Mouse (Mus musculus) adrenal gland, postnatal 25 days (tissue): ENCODE results near the gene Trim5. TPM values are rescaled to one million over a fixed set of nuclear protein-coding genes. Genes with fewer than 3 reads are reported as not detected.

Source experiments
- total RNA-seq: library from RNA; stranded (reverse); gene quantifications from 2 replicates; pipeline ENCODE4 v1.2.3, GENCODE M21; 2021

Gene Trim5
- total RNA-seq, 1 experiment from 2014 or later = 7.3 TPM

Other genes starting within 250 kb of the Trim5 start
- gene Olfr642, start 235.4 kb downstream of the Trim5 start, total RNA-seq = not detected in 2 replicates
- gene 4930516K23Rik, start 226.6 kb downstream of the Trim5 start, total RNA-seq = not detected in 2 replicates
- not detected in 2 replicates for gene Olfr644, start 216.2 kb downstream of the Trim5 start, total RNA-seq
- not detected in 2 replicates for gene Olfr645, start 202.6 kb downstream of the Trim5 start, total RNA-seq
- not detected in 2 replicates for gene Olfr646, start 183.2 kb downstream of the Trim5 start, total RNA-seq
- gene Ubqln5, start 158.3 kb downstream of the Trim5 start, total RNA-seq = not detected in 2 replicates
- gene Olfr643, start 150.7 kb downstream of the Trim5 start, total RNA-seq = not detected in 2 replicates
- gene Ubqln3, start 144.8 kb downstream of the Trim5 start, total RNA-seq = not detected in 2 replicates
- gene Ubqlnl, start 137.5 kb downstream of the Trim5 start, total RNA-seq = not detected in 2 replicates
- not detected in 2 replicates for gene Olfm5, start 123.3 kb downstream of the Trim5 start, total RNA-seq
- not detected in 2 replicates for gene Olfr648, start 104.7 kb downstream of the Trim5 start, total RNA-seq
- gene Olfr649, start 92.1 kb downstream of the Trim5 start, total RNA-seq = not detected in 2 replicates
- 0.48 and 1.2 TPM in 2 replicates for gene Trim6, start 69.3 kb downstream of the Trim5 start, total RNA-seq
- gene Trim34a, start 43.6 kb downstream of the Trim5 start, total RNA-seq = 7.7 and 12.1 TPM in 2 replicates
- 15.5 and 24.4 TPM in 2 replicates for gene Trim12a, start 27.4 kb upstream of the Trim5 start, total RNA-seq
- gene Trim34b, start 41.4 kb upstream of the Trim5 start, total RNA-seq = 0.79 and 1.00 TPM in 2 replicates
- gene Trim12c, start 65.3 kb upstream of the Trim5 start, total RNA-seq = 14.2 and 19.2 TPM in 2 replicates
- 0.12 TPM in 1 of 2 replicates, not detected in the other for gene Trim30b, start 81.8 kb upstream of the Trim5 start, total RNA-seq
- gene Trim30c, start 112.7 kb upstream of the Trim5 start, total RNA-seq = not detected in 2 replicates
- 4.0 and 8.3 TPM in 2 replicates for gene Trim30a, start 177.1 kb upstream of the Trim5 start, total RNA-seq
- gene Trim30d, start 219.8 kb upstream of the Trim5 start, total RNA-seq = 7.9 and 11.3 TPM in 2 replicates